Mouse (Mus musculus) urinary bladder, postnatal 14 days (tissue): ENCODE measurements at regions not wholly inside any gene's neighbourhood (a gene's known extent, or its start where the extent isn't known, plus 50 kb on each side); places are given as distances from the start of the nearest gene placed in this dataset.

ENCODE experiments used
- DNase-seq: peaks from one replicate; pipeline ENCODE4 v3.0.0; 2021; ENCODE audit warnings: low spot score

DNA sequence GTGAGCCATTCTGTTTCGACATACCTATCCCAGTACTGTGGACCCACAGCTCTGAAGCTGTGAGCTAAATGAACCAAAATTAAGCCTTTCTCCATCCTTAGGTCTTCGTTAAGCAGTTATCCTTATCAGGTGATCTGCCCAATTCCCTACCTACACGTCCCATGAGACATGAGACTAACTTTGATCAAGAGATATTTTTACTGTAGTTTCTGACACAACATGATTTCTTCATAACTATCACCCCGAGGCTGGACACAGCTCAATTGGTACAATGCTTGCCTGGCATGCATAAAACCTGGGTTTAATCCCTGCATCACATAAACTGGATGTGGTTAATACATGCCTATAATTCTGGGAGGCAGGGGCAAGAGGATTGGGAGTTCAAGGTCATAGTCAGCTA, 82.2 kb upstream of the Elovl6 start:
- DNase-seq, result no peak

DNA sequence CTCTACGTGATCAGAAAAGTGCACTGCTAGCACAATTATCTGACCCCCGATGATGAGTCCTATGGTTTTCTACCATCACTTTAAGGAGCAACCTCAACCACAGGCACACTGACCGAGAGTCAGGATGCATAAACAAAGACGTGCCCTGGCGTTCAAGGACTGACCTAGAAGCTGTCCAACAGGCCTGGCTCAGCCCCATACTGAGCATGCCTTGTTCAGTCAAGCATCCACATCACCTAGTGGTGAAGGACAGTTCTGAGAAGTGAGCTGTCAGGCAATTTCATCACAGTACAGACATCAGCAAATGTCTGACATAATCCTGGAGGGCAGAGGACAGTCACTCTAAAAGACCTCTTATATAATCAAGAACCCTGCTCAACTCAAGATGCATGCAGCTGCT, 81.5 kb upstream of the Elovl6 start:
- no peak for DNase-seq

DNA sequence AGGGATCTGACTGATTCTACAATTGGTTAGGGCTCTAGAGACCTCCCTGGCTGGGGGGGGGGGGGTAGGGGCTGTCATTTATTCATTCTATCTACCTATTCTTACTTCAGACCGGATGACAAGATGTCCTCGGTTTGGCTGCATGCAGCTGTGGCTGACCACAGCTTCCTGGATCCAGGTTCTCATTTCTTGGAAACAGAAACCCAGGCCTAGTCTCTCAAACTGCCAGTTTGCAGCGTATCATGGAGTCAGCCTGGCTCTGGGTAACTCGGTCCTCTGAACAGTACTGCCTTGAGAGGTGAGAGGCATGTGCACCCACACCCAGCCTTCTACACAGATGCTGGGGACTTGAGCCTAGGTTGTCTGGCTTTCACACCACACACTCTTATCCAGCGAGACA, 62.1 kb upstream of the Elovl6 start:
- DNase-seq, result no peak

DNA sequence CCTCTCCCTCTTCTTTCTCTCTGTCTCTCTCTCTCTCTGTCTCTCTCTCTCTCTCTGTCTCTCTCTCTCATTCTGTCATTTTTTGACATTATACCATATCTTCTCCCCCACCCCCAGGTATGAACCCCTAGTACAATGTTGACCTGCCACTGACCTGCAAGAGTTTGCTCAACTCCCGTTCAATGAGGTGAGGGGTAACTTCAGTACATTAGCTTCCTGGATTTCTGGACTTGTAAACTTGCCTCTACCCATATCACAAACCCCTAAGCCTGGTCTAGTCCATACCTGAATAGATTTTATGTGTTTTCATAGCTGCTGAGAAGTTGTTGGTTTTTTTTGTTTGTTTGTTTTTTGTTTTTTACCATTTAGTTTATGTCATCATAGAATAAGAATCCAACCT, 60.8 kb upstream of the Elovl6 start:
- no peak for DNase-seq

DNA sequence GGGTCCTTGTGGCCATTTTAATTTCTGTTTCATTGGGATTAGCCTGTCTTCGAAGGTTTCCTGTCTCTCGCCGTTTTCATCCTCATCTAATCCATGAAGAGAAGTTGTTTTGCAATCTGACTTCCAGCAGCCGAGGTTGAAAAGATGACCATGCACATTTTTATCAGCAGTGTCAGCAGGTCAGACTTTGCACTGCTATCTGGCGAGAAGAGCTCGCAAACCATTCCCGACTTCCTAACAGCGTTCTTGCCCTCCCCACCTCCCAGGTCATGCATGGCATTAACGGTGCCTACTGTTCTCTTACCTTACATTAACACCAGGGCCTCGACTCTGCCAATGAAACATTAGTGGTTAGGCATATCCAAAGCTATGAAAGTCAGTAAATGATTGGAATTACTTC, 60.1 kb upstream of the Elovl6 start:
- DNase-seq, result no peak

DNA sequence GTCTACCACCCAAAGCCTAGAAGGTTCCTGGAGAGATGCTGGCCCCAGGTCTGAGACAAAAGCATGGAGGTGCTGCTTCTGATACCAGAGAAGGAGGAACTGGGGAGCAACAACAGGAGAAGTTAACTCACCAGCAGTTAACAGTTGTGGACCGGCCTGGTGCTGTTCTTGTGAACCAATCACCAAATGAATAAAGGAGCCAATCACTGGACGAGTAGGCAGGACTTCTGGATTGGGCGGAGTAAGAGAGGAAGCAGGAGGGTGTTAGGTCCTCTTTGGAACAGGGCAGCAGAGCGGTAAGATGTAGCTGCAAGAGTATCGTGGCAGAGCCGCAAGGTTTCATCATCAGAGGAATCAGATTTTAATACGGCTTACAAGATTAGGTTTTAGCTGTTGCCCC, 57.7 kb upstream of the Elovl6 start:
- DNase-seq, result no peak

DNA sequence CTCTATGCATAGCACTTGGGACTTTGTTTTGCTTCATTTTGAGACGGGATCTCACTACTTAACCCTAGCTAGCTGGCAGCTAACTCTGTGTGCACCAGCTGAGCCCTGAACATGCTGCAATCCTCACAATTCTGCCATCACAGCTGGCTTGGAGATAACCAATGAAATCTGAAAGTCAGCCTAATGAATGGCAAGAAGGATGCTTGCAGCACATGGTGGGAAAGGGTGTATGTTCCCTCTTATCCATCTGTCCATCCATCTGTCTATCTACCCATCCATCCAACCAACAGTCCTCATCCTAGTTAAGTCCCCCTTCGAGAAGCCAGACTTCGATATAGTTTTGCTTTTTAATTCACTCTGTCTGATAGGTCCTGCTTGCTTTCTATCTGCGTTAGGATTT, 55.9 kb upstream of the Elovl6 start:
- no peak for DNase-seq

DNA sequence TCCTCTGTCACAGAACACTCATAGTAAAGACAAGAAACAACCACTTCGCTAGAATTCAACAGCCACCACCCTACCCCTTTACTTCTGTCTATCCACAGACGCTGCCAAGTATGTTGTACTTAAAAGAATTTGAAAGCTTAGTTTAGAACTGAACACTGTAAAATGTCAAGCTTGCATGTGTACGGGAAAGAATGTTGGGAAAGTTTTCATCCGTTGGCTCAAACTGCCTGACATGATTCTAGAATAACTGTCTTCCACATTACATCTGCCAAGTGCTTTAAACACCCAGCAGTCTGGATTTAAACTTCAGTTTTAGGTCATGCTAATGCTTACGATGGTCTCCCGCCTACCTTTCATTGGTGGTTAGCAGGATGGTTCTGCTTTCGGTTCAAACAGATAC, 54.1 kb upstream of the Elovl6 start:
- no peak for DNase-seq

DNA sequence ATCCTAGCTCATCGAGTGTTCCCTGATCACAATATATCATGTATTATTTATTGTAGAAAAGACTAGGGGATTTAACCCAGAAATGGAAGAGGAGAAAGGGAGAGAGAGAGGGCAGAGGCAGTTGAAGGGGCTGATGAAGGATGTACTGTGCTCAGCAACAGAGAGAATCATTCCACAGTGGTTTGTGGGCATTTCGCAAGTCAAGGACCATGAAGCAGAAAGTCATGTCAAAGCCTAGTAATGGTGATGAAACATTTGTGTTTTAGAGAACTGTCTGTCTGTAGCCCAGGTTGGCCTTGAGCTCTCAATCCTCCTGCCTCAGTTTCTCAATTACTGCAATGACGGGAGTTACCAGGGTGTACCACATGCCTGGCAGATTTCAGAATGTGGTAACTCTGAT, 50.9 kb upstream of the Elovl6 start:
- no peak for DNase-seq
